Mouse (Mus musculus) heart, embryonic 14.5 days (tissue): ENCODE results near the gene Ppfibp2. TPM values are rescaled to one million over a fixed set of nuclear protein-coding genes. Genes with fewer than 3 reads are reported as not detected.

Experiments used
- ATAC-seq: fragments of 200-750 bp; cut with Nextera tagmentation; 2 replicates; pipeline ENCODE4 v1.8.0; 2017; ENCODE audit warnings: low read depth, moderate TSS enrichment; ENCODE audit not compliant: insufficient number of reproducible peaks, insufficient read depth, low FRiP score
- H3K27ac ChIP-seq, 2 experiments: fragments of 200-500 bp in 1 of 2; fragments of 300-500 bp in 1 of 2; sonication (generic) in 1 of 2; replicated peaks in 1 of 2; 2 replicates each; pipeline ENCODE4 v1.5.1; 2012 to 2014; ENCODE audit warnings: low read depth in 2 of 2, low read length in 2 of 2, control low read depth in 1 of 2, mild to moderate bottlenecking in 1 of 2, mixed read lengths in 1 of 2; ENCODE audit not compliant: control insufficient read depth in 1 of 2, insufficient read depth in 1 of 2
- H3K27me3 ChIP-seq: fragments of 300-500 bp; sonication (generic); 2 replicates; pipeline ENCODE4 v1.6.1; 2014; ENCODE audit warnings: mild to moderate bottlenecking, low read length, control low read depth; ENCODE audit not compliant: control insufficient read depth, insufficient read depth
- H3K36me3 ChIP-seq: fragments of 300-500 bp; sonication (generic); 2 replicates; pipeline ENCODE4 v1.6.1; 2014; ENCODE audit warnings: mild to moderate bottlenecking, control low read depth, low read length, mixed read lengths; ENCODE audit not compliant: control insufficient read depth, insufficient read depth
- H3K4me1 ChIP-seq, 2 experiments: fragments of 200-500 bp in 1 of 2; fragments of 300-500 bp in 1 of 2; sonication (generic) in 1 of 2; 2 replicates each; pipeline ENCODE4 v1.6.1; 2012 to 2014; ENCODE audit warnings: low read length in 2 of 2, control low read depth in 1 of 2, mixed read lengths in 1 of 2; ENCODE audit not compliant: control insufficient read depth in 2 of 2, insufficient read depth in 2 of 2
- H3K4me2 ChIP-seq: fragments of 300-500 bp; sonication (generic); 2 replicates; pipeline ENCODE4 v1.6.1; 2014; ENCODE audit warnings: mild to moderate bottlenecking, low read length
- H3K4me3 ChIP-seq, 2 experiments: fragments of 200-500 bp in 1 of 2; fragments of 300-500 bp in 1 of 2; sonication (generic) in 1 of 2; 2 replicates each; pipeline ENCODE4 v1.5.1; 2012 to 2014; ENCODE audit warnings: low read length in 2 of 2, mild to moderate bottlenecking in 2 of 2, control low read depth in 1 of 2, low read depth in 1 of 2, moderate library complexity in 1 of 2; ENCODE audit not compliant: control insufficient read depth in 1 of 2, insufficient read depth in 1 of 2
- H3K9ac ChIP-seq: fragments of 300-500 bp; sonication (generic); 2 replicates; pipeline ENCODE4 v1.6.1; 2014; ENCODE audit warnings: mild to moderate bottlenecking, low read length
- H3K9me3 ChIP-seq: fragments of 300-500 bp; sonication (generic); 2 replicates; pipeline ENCODE4 v1.6.1; 2016; ENCODE audit warnings: low read length, control low read depth; ENCODE audit not compliant: control insufficient read depth
- WGBS: fragments of 180-500 bp; shearing (Covaris S2); extraction: QIAGEN DNeasy Blood & Tissue Kit; methylation state at CpG from one replicate; pipeline ENCODE4 v1.1.7; 2014; 5-methylcytosine and 5-hydroxymethylcytosine counted together
- polyA plus RNA-seq: library from polyadenylated mRNA; unstranded; fragments of >200 nt; fragmentation: Nextera tagmentation; extraction: Ambion mirVana; gene quantifications from 2 replicates; pipeline ENCODE4 v1.2.1, GENCODE M21; 2014

Ppfibp2 gene
- polyA plus RNA-seq, 1 experiment from 2014 or later: 7.3 TPM

- H3K9me3 ChIP-seq: no peaks in the 10 kb centered on the region
- H3K4me3 ChIP-seq: no peak overlapping the region
- ATAC-seq: no peak
- H3K4me2 ChIP-seq: no peak overlapping the region
- H3K27me3 ChIP-seq: no peaks in the 10 kb centered on the region
- no peak overlapping the region for H3K27ac ChIP-seq
- no peaks in the 10 kb centered on the region for H3K4me1 ChIP-seq
- no peak overlapping the region for H3K9ac ChIP-seq
- H3K36me3 ChIP-seq: no peaks in the 10 kb centered on the region
Observed at GRCm38 (mm10) chr7:107628383-107628782, 33.4 kb downstream of the Ppfibp2 start.

GRCm38 (mm10) chr7:107633201-107633600, 38.2 kb downstream of the Ppfibp2 start:
- Histone ChIP-seq H3K4me1 (no peaks in the 10 kb centered on the region), H3K27ac (no peak overlapping the region), H3K9me3 (no peaks in the 10 kb centered on the region), H3K27me3 (no peaks in the 10 kb centered on the region), H3K36me3 (no peaks in the 10 kb centered on the region), H3K4me2 (no peak overlapping the region), H3K9ac (no peak overlapping the region), H3K4me3 (no peak overlapping the region)
- no peak for ATAC-seq
- 84% methylated on average over 4 of the region's 4 CpGs for WGBS

DNA sequence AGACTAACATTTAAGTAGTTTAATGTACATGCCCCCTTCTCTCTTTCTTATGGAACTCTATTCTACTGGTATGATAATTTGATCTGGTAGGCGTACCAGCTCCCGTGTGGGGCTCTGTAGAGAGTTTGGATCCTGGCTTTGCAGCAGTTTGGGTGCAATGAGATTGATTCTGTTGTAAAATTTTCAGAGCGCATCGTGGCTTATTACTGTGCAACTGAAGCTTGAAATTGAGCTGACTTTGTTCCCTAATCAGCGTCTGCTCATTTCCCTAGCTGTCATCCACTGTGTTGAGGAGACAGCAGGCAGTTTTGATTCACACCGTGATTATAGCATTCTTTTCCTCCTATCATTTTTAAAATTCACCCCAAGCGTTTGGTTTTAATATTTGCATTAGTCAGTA, 42.4 kb downstream of the Ppfibp2 start:
- Histone ChIP-seq H3K9ac (no peak overlapping the region), H3K4me2 (no peak overlapping the region), H3K9me3 (no peaks in the 10 kb centered on the region), H3K36me3 (no peaks in the 10 kb centered on the region), H3K27me3 (no peaks in the 10 kb centered on the region), H3K27ac (no peak overlapping the region), H3K4me3 (no peak overlapping the region), H3K4me1 (no peaks in the 10 kb centered on the region)
- ATAC-seq: no peak
- 76% methylated on average over 7 of the region's 7 CpGs for WGBS

DNA sequence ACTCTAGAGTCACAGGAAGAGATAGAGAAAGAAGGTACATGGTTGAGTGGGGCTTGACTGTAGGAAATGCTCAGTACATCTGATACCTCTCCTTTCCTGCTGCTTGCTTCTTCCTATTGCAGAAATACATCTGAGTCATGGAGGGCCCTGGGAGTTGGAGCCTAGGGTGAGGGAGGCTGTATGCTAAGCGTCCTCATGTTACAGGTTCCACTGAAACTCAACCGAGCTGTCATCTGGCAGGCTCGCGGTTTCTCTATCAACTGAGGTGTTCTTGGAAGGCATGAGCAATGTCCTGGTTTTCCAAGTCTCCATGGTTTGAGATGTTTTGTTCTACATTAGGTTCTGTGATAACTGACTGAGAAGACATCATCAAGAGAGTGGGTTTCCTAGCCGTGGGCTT, 43.0 kb downstream of the Ppfibp2 start:
- Histone ChIP-seq H3K27me3 (no peaks in the 10 kb centered on the region), H3K36me3 (no peaks in the 10 kb centered on the region), H3K4me1 (no peaks in the 10 kb centered on the region), H3K9me3 (no peaks in the 10 kb centered on the region), H3K27ac (no peak overlapping the region), H3K4me2 (no peak overlapping the region), H3K9ac (no peak overlapping the region), H3K4me3 (no peak overlapping the region)
- ATAC-seq: no peak
- WGBS: 83% methylated on average over 5 of the region's 5 CpGs

GRCm38 (mm10) chr7:107642586-107643275, 47.7 kb downstream of the Ppfibp2 start:
- H3K27ac ChIP-seq: no peak overlapping the region
- H3K4me1 ChIP-seq: no peaks in the 10 kb centered on the region
- H3K27me3 ChIP-seq: no peaks in the 10 kb centered on the region
- no peak overlapping the region for H3K9ac ChIP-seq
- no peaks in the 10 kb centered on the region for H3K36me3 ChIP-seq
- WGBS: 77% methylated on average over 7 of the region's 7 CpGs
- no peak overlapping the region for H3K4me3 ChIP-seq
- no peaks in the 10 kb centered on the region for H3K9me3 ChIP-seq
- ATAC-seq: no peak
- H3K4me2 ChIP-seq: no peak overlapping the region

GRCm38 (mm10) chr7:107644987-107645386, 50.0 kb downstream of the Ppfibp2 start:
- Histone ChIP-seq H3K36me3 (no peaks in the 10 kb centered on the region), H3K27ac (no peak overlapping the region), H3K9me3 (no peaks in the 10 kb centered on the region), H3K9ac (no peak overlapping the region), H3K4me3 (no peak overlapping the region), H3K27me3 (no peaks in the 10 kb centered on the region), H3K4me1 (no peaks in the 10 kb centered on the region), H3K4me2 (no peak overlapping the region)
- 84% methylated on average over 2 of the region's 2 CpGs for WGBS
- ATAC-seq: no peak

- WGBS: 82% methylated on average over 12 of the region's 12 CpGs
- Histone ChIP-seq H3K9ac (no peak overlapping the region), H3K9me3 (no peaks in the 10 kb centered on the region), H3K27ac (no peak overlapping the region), H3K27me3 (no peaks in the 10 kb centered on the region), H3K4me3 (no peak overlapping the region), H3K4me2 (no peak overlapping the region), H3K36me3 (no peaks in the 10 kb centered on the region), H3K4me1 (no peaks in the 10 kb centered on the region)
- ATAC-seq: no peak
Observed at GRCm38 (mm10) chr7:107648937-107649688, 54.1 kb downstream of the Ppfibp2 start.
